Mouse (Mus musculus) intestine, embryonic 16.5 days (tissue): ENCODE data around the gene Pop4. TPM values are rescaled to one million over a fixed set of nuclear protein-coding genes. Genes with fewer than 3 reads are reported as not detected.

Experiments
- ATAC-seq: fragments of 200-750 bp; cut with Nextera tagmentation; 2 replicates; pipeline ENCODE4 v1.8.0; 2017; ENCODE audit warnings: moderate TSS enrichment, moderate library complexity
- H3K27ac ChIP-seq: fragments of 300-500 bp; sonication (generic); 2 replicates; pipeline ENCODE4 v1.5.1; 2014; ENCODE audit warnings: mild to moderate bottlenecking, low read length
- H3K27me3 ChIP-seq: fragments of 300-500 bp; sonication (generic); replicated peaks from 2 replicates; pipeline ENCODE4 v1.6.1; 2014; ENCODE audit warnings: low read length, control low read depth, mixed read lengths; ENCODE audit not compliant: control insufficient read depth, insufficient read depth
- H3K36me3 ChIP-seq: fragments of 300-500 bp; sonication (generic); 2 replicates; pipeline ENCODE4 v1.6.1; 2014; ENCODE audit warnings: low read length, control low read depth; ENCODE audit not compliant: control insufficient read depth, insufficient read depth
- H3K4me1 ChIP-seq: fragments of 300-500 bp; sonication (generic); 2 replicates; pipeline ENCODE4 v1.6.1; 2014; ENCODE audit warnings: low read length, control low read depth, mixed read lengths; ENCODE audit not compliant: control insufficient read depth, insufficient read depth
- H3K4me2 ChIP-seq: fragments of 300-500 bp; sonication (generic); 2 replicates; pipeline ENCODE4 v1.6.1; 2014; ENCODE audit warnings: low read depth, low read length, control low read depth
- H3K4me3 ChIP-seq: fragments of 300-500 bp; sonication (generic); 2 replicates; pipeline ENCODE4 v1.5.1; 2014; ENCODE audit warnings: mild to moderate bottlenecking, low read length
- H3K9ac ChIP-seq: fragments of 300-500 bp; sonication (generic); 2 replicates; pipeline ENCODE4 v1.6.1; 2014; ENCODE audit warnings: low read depth, low read length
- H3K9me3 ChIP-seq: fragments of 300-500 bp; sonication (generic); 2 replicates; pipeline ENCODE4 v1.6.1; 2016; ENCODE audit warnings: low read length, control low read depth; ENCODE audit not compliant: control insufficient read depth
- WGBS: fragments of 180-500 bp; shearing (Covaris S2); extraction: QIAGEN DNeasy Blood & Tissue Kit; methylation state at CpG from one replicate; pipeline ENCODE4 v1.1.7; 2014; 5-methylcytosine and 5-hydroxymethylcytosine counted together
- polyA plus RNA-seq: library from polyadenylated mRNA; unstranded; fragments of >200 nt; fragmentation: Nextera tagmentation; extraction: Ambion mirVana; gene quantifications from 2 replicates; pipeline ENCODE4 v1.2.1, GENCODE M21; 2015

Pop4 gene
- polyA plus RNA-seq, 1 experiment from 2014 or later: 43.7 TPM

GRCm38 (mm10) chr7:38253441-38253840 is 17.8 kb downstream of the Pop4 start:
- H3K4me3 ChIP-seq: no peak overlapping the region
- no peaks in the 10 kb centered on the region for H3K4me1 ChIP-seq
- no peaks in the 10 kb centered on the region for H3K9me3 ChIP-seq
- no peak overlapping the region for H3K4me2 ChIP-seq
- no peak overlapping the region for H3K9ac ChIP-seq
- no peaks in the 10 kb centered on the region for H3K36me3 ChIP-seq
- H3K27ac ChIP-seq: no peak overlapping the region
- ATAC-seq: no peak
- H3K27me3 ChIP-seq: no peaks in the 10 kb centered on the region

DNA sequence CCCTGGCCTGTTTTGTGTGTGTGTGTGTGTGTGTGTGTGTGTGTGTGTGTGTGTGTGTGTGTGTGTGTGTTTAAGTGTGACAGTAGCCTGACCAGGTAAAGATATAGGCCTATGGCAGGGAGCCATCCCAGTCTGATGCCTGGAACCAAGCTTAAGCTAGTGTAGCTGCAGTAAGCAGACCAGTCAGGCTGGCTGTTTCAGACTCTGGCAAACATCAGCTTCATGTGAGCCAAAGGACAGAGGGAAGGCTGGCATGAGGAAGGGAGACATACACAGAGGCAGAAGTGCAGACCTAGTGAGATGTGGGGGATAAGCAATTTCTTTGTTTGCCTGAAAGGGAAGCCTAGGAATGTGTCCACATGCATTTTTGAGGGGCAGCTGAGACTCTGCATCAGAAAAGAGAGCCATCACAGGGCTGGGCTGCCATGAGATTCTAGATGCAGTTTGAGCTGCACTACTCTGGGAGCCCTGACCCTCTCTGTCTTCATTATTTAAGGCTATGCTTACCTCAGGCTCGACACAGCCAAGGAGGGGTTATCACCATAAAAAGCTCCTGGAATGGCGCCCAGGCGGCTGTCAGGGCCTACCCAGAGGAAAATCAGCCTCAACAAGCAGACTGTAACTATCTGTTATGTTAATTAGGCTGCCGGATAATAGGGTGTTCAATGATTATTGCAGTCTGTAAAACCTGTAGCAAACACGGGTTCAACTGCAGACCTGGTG is 19.6 kb downstream of the Pop4 start:
- Histone ChIP-seq H3K4me1 (no peaks in the 10 kb centered on the region), H3K4me3 (no peak overlapping the region), H3K36me3 (no peaks in the 10 kb centered on the region), H3K9me3 (no peaks in the 10 kb centered on the region), H3K27ac (no peak overlapping the region), H3K27me3 (no peaks in the 10 kb centered on the region), H3K9ac (no peak overlapping the region), H3K4me2 (no peak overlapping the region)
- 36% methylated on average over 5 of the region's 5 CpGs for WGBS
- ATAC-seq: no peak

DNA sequence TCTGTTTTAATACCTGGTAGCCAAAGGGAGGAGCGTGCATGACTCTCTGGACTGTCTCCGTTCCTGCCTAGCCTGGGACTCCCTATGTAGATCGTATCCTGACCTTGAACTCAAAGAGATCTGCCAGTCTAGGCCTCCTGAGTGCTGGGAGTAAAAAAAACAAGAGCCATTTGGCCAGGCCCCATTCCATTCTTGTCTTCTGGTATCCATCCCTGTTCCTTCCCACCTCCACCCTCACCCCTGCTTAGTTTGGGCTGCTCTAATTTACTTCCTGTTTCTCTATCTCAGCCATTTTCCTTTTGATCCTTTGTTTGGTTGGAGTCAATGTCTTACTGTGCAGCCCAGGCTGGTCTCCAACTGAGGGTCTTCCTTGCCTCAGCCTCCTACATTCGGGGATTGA is 28.8 kb downstream of the Pop4 start:
- Histone ChIP-seq H3K9ac (no peak overlapping the region), H3K27me3 (no peaks in the 10 kb centered on the region), H3K4me1 (no peaks in the 10 kb centered on the region), H3K9me3 (no peaks in the 10 kb centered on the region), H3K27ac (no peak overlapping the region), H3K4me3 (no peak overlapping the region), H3K36me3 (no peaks in the 10 kb centered on the region), H3K4me2 (no peak overlapping the region)
- no peak for ATAC-seq
- 87% methylated on average over 4 of the region's 4 CpGs for WGBS

GRCm38 (mm10) chr7:38237140-38237539 is 34.1 kb downstream of the Pop4 start:
- Histone ChIP-seq H3K9me3 (no peaks in the 10 kb centered on the region), H3K9ac (no peak overlapping the region), H3K4me3 (no peak overlapping the region), H3K4me2 (no peak overlapping the region), H3K4me1 (no peaks in the 10 kb centered on the region), H3K36me3 (no peaks in the 10 kb centered on the region), H3K27me3 (no peaks in the 10 kb centered on the region), H3K27ac (no peak overlapping the region)
- ATAC-seq: peak; percentile 60

DNA sequence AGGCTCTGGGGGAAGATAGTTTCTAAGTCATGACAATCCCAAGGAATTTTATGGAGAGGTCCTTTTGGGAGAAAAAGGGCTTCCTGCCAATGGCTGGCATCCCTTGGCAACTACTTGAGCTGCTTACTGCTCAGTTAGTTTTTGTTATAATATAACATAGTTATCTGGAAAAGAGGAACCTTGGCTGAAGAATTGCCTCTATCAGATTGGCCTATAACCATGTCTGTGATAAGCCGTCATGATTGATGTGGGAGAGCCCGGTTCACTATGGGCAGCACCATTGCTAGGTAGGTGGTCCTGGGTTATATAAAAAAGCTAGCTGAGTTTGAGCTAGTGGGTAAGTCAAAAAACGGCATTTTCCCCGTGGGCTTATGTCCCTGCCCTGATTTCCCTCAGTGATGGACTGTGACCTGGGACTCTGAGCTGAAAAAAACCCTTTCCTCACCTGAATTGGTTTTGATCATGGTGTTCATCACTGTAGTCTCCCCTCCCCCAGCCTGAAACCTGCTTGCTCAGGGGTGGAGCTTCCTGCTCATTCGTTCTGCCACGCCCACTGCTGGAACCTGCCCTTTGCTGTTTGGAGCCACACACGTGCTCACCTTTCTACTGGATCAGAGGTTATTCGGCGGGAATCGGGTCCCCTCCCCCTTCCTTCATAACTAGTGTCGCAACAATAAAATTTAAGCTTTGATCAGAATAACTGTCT is 34.7 kb downstream of the Pop4 start:
- no peak overlapping the region for H3K27ac ChIP-seq
- H3K9ac ChIP-seq: no peak overlapping the region
- ATAC-seq: peak; percentile 72
- H3K4me2 ChIP-seq: no peak overlapping the region
- no peaks in the 10 kb centered on the region for H3K36me3 ChIP-seq
- H3K27me3 ChIP-seq: no peaks in the 10 kb centered on the region
- no peaks in the 10 kb centered on the region for H3K4me1 ChIP-seq
- H3K9me3 ChIP-seq: no peaks in the 10 kb centered on the region
- H3K4me3 ChIP-seq: no peak overlapping the region
- WGBS: 39% methylated on average over 11 of the region's 11 CpGs

GRCm38 (mm10) chr7:38230285-38230684 is 40.9 kb downstream of the Pop4 start:
- 18% methylated on average over 8 of the region's 8 CpGs for WGBS

DNA sequence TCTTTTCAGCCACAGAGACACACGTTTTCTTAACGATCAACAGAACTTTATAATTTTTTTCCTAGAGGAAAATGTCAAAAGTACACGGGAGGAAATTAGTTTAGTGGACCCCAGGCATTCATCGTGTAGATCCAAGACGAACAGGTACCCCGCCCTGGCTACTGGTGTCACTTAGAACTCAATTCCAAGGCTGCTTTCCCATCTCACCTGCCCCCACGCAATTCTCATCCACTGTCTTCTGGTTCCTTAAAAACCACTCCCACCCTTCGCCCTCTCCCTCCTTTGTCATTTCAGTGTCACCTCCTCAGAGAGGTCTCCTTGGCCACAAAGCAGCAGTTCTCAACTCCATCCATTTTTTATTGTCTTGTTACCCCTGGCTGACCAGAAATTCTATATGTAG is 42.9 kb downstream of the Pop4 start:
- no peak for ATAC-seq
- 26% methylated on average over 8 of the region's 8 CpGs for WGBS
- H3K4me3 ChIP-seq: peak overlapping the region; percentile 71
- no peak overlapping the region for H3K27ac ChIP-seq
- H3K9me3 ChIP-seq: no peaks in the 10 kb centered on the region
- H3K27me3 ChIP-seq: peaks cover 2% of the 10 kb centered on the region; the same call in 1 of the 2 replicates
- peak overlapping the region; percentile 46 for H3K9ac ChIP-seq
- H3K36me3 ChIP-seq: no peaks in the 10 kb centered on the region
- H3K4me2 ChIP-seq: peak overlapping the region; percentile 82
- H3K4me1 ChIP-seq: peaks cover 11% of the 10 kb centered on the region; the same call in 1 of the 2 replicates

More at GRCm38 (mm10) chr7:38230285-38230684, 40.9 kb downstream of the Pop4 start:
- H3K4me3 ChIP-seq: no peak overlapping the region
- ATAC-seq: no peak
- H3K9me3 ChIP-seq: no peaks in the 10 kb centered on the region
- no peaks in the 10 kb centered on the region for H3K36me3 ChIP-seq
- H3K4me1 ChIP-seq: peaks cover 11% of the 10 kb centered on the region; the same call in 1 of the 2 replicates
- peaks cover 2% of the 10 kb centered on the region; the same call in 1 of the 2 replicates for H3K27me3 ChIP-seq
- H3K4me2 ChIP-seq: no peak overlapping the region
- H3K9ac ChIP-seq: no peak overlapping the region
- H3K27ac ChIP-seq: no peak overlapping the region

GRCm38 (mm10) chr7:38227900-38228298 is 43.3 kb downstream of the Pop4 start, which contains the start of gene Plekhf1:
Plekhf1 (minus strand) TSS chr7:38228016.
- no peaks in the 10 kb centered on the region for H3K36me3 ChIP-seq
- peaks cover 11% of the 10 kb centered on the region; the same call in 1 of the 2 replicates for H3K4me1 ChIP-seq
- peak within 1 kb of the TSS; percentile 71 for H3K4me3 ChIP-seq
- H3K27me3 ChIP-seq: peaks cover 2% of the 10 kb centered on the region; the same call in 1 of the 2 replicates
- no peaks in the 10 kb centered on the region for H3K9me3 ChIP-seq
- H3K9ac ChIP-seq: peak within 1 kb of the TSS; percentile 79
- under 1% methylated on average over 36 of the region's 36 CpGs for WGBS
- peak; percentile 95 for ATAC-seq
- H3K4me2 ChIP-seq: peak within 1 kb of the TSS; percentile 82
- peak within 1 kb of the TSS; percentile 73 for H3K27ac ChIP-seq

- Histone ChIP-seq H3K36me3 (no peaks in the 10 kb centered on the region), H3K4me2 (peak overlapping the region; percentile 82), H3K9me3 (no peaks in the 10 kb centered on the region), H3K27ac (peak overlapping the region; percentile 73), H3K4me3 (peak overlapping the region; percentile 71), H3K4me1 (peaks cover 11% of the 10 kb centered on the region; the same call in 1 of the 2 replicates), H3K9ac (peak overlapping the region; percentile 79), H3K27me3 (peaks cover 2% of the 10 kb centered on the region; the same call in 1 of the 2 replicates)
- 1% methylated on average over 25 of the region's 25 CpGs for WGBS
- ATAC-seq: peak; percentile 67
Observed at GRCm38 (mm10) chr7:38227181-38227899, 43.9 kb downstream of the Pop4 start.
